Mouse (Mus musculus) myocyte (in vitro differentiated cells): Measurements from ENCODE around the gene Mtif2.

Source experiments
- CEBPB ChIP-seq: IDR thresholded peaks from 2 replicates; pipeline ENCODE4 v1.6.1; 2011; ENCODE audit warnings: mild to moderate bottlenecking, moderate library complexity; ENCODE audit not compliant: poor library complexity, insufficient read depth, severe bottlenecking
- E2F4 ChIP-seq: IDR thresholded peaks from one replicate; pipeline ENCODE4 v1.6.1; 2011; ENCODE audit warnings: mild to moderate bottlenecking, control low read depth, moderate library complexity; ENCODE audit not compliant: insufficient read depth
- MAX ChIP-seq: IDR thresholded peaks from one replicate; pipeline ENCODE4 v1.6.1; 2011; ENCODE audit warnings: low read depth, mild to moderate bottlenecking, control low read depth
- MYOD1 ChIP-seq, 3 experiments: IDR thresholded peaks; one replicate each; pipeline ENCODE4 v1.6.1; 2011; ENCODE audit warnings: control low read depth in 2 of 3, low read depth in 2 of 3, mild to moderate bottlenecking in 2 of 3, moderate library complexity in 1 of 3; ENCODE audit not compliant: insufficient read length in 2 of 3, control insufficient read depth in 1 of 3
- MYOG ChIP-seq, 3 experiments: IDR thresholded peaks; one replicate each; pipeline ENCODE4 v1.6.1; 2011; ENCODE audit warnings: control low read depth in 2 of 3, low read depth in 2 of 3, mild to moderate bottlenecking in 2 of 3; ENCODE audit not compliant: insufficient read length in 2 of 3, control insufficient read depth in 1 of 3, insufficient read depth in 1 of 3
- POLR2A ChIP-seq: IDR thresholded peaks from one replicate; pipeline ENCODE4 v1.6.1; 2011; ENCODE audit warnings: low read depth, mild to moderate bottlenecking, control low read depth, moderate library complexity; ENCODE audit not compliant: insufficient read length
- POLR2AphosphoS2 ChIP-seq: IDR thresholded peaks from one replicate; pipeline ENCODE4 v1.6.1; 2011; ENCODE audit warnings: low read depth, control low read depth; ENCODE audit not compliant: insufficient read length
- SRF ChIP-seq: IDR thresholded peaks from one replicate; pipeline ENCODE4 v1.6.1; 2011; ENCODE audit warnings: low read depth; ENCODE audit not compliant: control insufficient read depth, insufficient read length
- TCF12 ChIP-seq: IDR thresholded peaks from one replicate; pipeline ENCODE4 v1.6.1; 2011; ENCODE audit warnings: mild to moderate bottlenecking, control low read depth; ENCODE audit not compliant: poor library complexity, insufficient read depth, severe bottlenecking
- TCF3 ChIP-seq: IDR thresholded peaks from one replicate; pipeline ENCODE4 v1.6.1; 2011; ENCODE audit warnings: low read depth, control low read depth; ENCODE audit not compliant: insufficient read length
- USF1 ChIP-seq: IDR thresholded peaks from one replicate; pipeline ENCODE4 v1.6.1; 2011; ENCODE audit warnings: low read depth, mild to moderate bottlenecking, control low read depth, moderate library complexity

- TF ChIP-seq SRF, result no peak
- peak; percentile 89 for TF ChIP-seq POLR2A
- TF ChIP-seq CEBPB, result no peak
- peak; percentile 93 for TF ChIP-seq POLR2AphosphoS2
- TF ChIP-seq E2F4, result no peak
- TF ChIP-seq MYOD1 (IDR thresholded peaks at IDR 0.05; ENCODE audit: control insufficient read depth in 1 of 3, insufficient read length in 2 of 3, low read depth in 2 of 3), result no peak
- peak; percentile 69 for TF ChIP-seq USF1
- no peak for TF ChIP-seq TCF12
- no peak for TF ChIP-seq MAX
- peak in 1 of 3 experiments; percentile 28 for TF ChIP-seq MYOG (IDR thresholded peaks at IDR 0.05; ENCODE audit: control insufficient read depth in 1 of 3, insufficient read depth in 1 of 3, insufficient read length in 2 of 3, low read depth in 2 of 3)
- TF ChIP-seq TCF3, result no peak
These were observed 11.4 kb upstream of the Mtif2 start, which contains the start of gene Prorsd1 for GRCm38 (mm10) chr11:29514682-29515412.
